Mouse (Mus musculus) layer of hippocampus, adult 2 months (tissue): ENCODE data around the gene Srarp. TPM values are rescaled to one million over a fixed set of nuclear protein-coding genes. Genes with fewer than 3 reads are reported as not detected.

ENCODE experiments used
- DNase-seq, 2 experiments: peaks; one replicate each; pipeline ENCODE4 v3.0.0; 2022; ENCODE audit warnings: low spot score in 2 of 2
- H3K27ac ChIP-seq: fragments of 200-600 bp; 2 replicates; pipeline ENCODE4 v1.8.1; 2022
- H3K4me3 ChIP-seq: fragments of 200-600 bp; 2 replicates; pipeline ENCODE4 v1.8.1; 2022; ENCODE audit warnings: mild to moderate bottlenecking
- CTCF ChIP-seq: fragments of 200-600 bp; conservative IDR thresholded peaks from 2 replicates; pipeline ENCODE4 v1.8.1; 2022; ENCODE audit warnings: antibody characterized with exemption, mild to moderate bottlenecking, moderate library complexity
- total RNA-seq, 2 experiments: library from RNA; stranded (reverse); gene quantifications; 2 replicates each; pipeline ENCODE4 v1.2.3; 2021

Gene Srarp
- total RNA-seq, 2 experiments from 2014 or later, result 4.1 to 5.3 TPM

DNA sequence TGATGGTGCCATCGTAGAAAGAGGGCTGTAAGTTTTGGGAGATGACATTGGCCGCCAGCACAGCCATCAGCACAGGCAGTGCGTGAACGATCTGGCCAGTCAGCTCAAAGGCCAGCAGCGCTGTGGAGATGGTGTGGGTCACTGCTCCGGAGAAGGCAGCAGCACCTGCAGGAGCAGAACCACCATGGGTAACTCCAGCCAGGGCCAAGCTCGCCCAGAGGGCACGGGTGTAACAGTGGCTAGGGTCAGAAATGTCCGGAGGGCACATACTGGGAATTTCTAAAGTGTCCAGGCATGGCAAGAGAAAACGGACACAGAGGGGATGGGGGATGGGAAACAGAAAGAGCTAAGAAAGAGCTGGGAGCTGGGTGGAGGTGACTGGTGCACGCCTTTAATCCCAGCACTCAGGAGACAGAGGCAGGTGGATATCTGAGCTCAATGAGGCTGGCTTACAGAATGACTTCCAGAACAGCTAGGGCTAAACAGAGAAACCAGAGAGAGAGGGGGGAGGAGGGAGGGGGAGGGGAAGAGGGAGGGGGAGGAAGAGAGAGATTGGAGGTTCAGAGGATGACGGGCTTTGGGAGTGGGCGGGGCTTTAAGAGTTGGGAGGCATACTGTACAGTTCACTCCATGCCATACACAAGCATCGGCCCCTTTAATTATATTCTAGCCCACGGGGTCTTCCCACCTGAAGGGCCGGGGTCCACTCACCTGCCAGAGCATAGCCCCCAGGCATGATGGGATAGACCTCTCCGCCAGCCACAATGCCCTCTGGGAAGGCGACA, 46.3 kb downstream of the Srarp start:
- no peak for TF ChIP-seq CTCF
- DNase-seq, result no peak
- Histone ChIP-seq H3K4me3 (no peak overlapping the region), H3K27ac (no peak overlapping the region)

DNA sequence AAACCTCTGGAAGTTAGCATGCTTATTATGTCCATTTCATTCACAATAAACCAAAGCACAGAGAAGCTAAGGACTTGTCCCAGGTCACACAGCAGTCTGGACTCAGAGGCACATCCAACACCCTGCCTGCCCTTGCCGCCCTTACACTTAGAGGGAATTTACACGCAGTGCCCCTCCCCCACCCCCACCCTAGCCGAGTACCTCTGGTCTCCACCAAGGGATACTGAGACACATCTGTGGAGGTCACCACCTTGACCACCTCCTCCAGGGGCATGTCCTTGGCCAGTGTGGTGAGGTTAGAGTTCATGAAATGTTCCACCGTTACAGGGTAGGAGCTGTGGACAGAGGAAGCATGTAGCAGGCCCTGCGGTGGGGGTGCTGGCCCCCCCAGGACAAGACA, 48.0 kb downstream of the Srarp start:
- Histone ChIP-seq H3K4me3 (no peak overlapping the region), H3K27ac (no peak overlapping the region)
- DNase-seq, result no peak
- no peak for TF ChIP-seq CTCF

GRCm38 (mm10) chr4:141387093-141387784, 48.7 kb downstream of the Srarp start:
- peak; percentile 37 to 72 for DNase-seq
- no peak overlapping the region for H3K4me3 ChIP-seq
- TF ChIP-seq CTCF, result peak; percentile 88
- no peak overlapping the region for H3K27ac ChIP-seq

GRCm38 (mm10) chr4:141386150-141386549, 49.8 kb downstream of the Srarp start:
- no peak for DNase-seq

DNA sequence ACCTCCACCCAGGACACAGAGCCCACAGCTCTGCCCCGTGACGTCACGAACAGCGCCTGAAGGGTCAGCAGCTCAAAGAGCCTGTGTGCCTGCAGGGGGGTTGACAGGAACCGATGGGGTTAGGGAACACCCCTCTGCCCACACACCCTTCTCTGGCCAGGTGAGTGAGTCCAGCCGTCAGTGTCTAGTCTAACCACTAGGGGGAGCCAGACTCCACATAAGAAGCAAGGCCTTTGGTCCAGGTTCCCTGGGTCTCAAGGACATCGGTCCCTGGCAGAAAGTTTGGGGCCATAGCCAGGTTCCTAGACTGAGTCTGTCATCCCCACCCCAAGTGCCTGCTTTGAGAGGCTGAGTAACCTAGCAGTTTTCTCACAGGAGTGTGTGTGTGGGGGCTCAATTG, 50.6 kb downstream of the Srarp start:
- peak; percentile 88 for TF ChIP-seq CTCF
- no peak overlapping the region for H3K4me3 ChIP-seq
- H3K27ac ChIP-seq, result no peak overlapping the region
- peak in 1 of 2 experiments; percentile 30 for DNase-seq

More at GRCm38 (mm10) chr4:141386150-141386549, 49.8 kb downstream of the Srarp start:
- TF ChIP-seq CTCF, result peak; percentile 49
- no peak overlapping the region for H3K4me3 ChIP-seq
- no peak overlapping the region for H3K27ac ChIP-seq

Other genes with a start within 250 kb of the Srarp start
- gene Rsg1, start 222.1 kb downstream of the Srarp start, total RNA-seq, result 1 to 10 TPM; 2.5 to 5.4 TPM
- 10 to 100 TPM; 15.5 to 16.2 TPM for gene Arhgef19, start 196.6 kb downstream of the Srarp start, total RNA-seq
- gene Epha2, start 134.9 kb downstream of the Srarp start, total RNA-seq, result 1 to 10 TPM in 1 of 2 experiments, under 1 TPM in 1; 0.86 to 1.3 TPM
- gene Fam131c, start 67.9 kb downstream of the Srarp start, total RNA-seq, result 1 to 10 TPM; 2.5 to 2.6 TPM
- gene Clcnka, start 37.4 kb downstream of the Srarp start, total RNA-seq, result not detected
- gene Clcnkb, start 20.1 kb downstream of the Srarp start, total RNA-seq, result not detected
- gene Hspb7, start 15.3 kb downstream of the Srarp start, total RNA-seq, result under 1 TPM in 1 of 2 experiments, not detected in 1; 0.12 TPM
- gene Zbtb17, start 8.5 kb upstream of the Srarp start, total RNA-seq, result 10 to 100 TPM; 33.8 to 34.6 TPM
- 10 to 100 TPM; 56.0 to 68.1 TPM for gene Spen, start 102.5 kb upstream of the Srarp start, total RNA-seq
- gene Fblim1, start 170.0 kb upstream of the Srarp start, total RNA-seq, result under 1 TPM; 0.47 to 0.90 TPM
- under 1 TPM; 0.37 to 0.56 TPM for gene Tmem82, start 182.5 kb upstream of the Srarp start, total RNA-seq
- 1 to 10 TPM; 1.6 to 3.6 TPM for gene Slc25a34, start 187.7 kb upstream of the Srarp start, total RNA-seq
- gene Plekhm2, start 228.8 kb upstream of the Srarp start, total RNA-seq, result 10 to 100 TPM; 74.1 to 80.6 TPM
- not detected for gene Rsc1a1, start 249.5 kb upstream of the Srarp start, total RNA-seq